Mouse (Mus musculus): ENCODE results near the gene Cryge. TPM values are rescaled to one million over a fixed set of nuclear protein-coding genes. Genes with fewer than 3 reads are reported as not detected.

The Cryge gene
- polyA plus RNA-seq, 2 experiments: not detected

GRCm38 (mm10) chr1:65082188-65082587, 31.2 kb upstream of the Cryge start, which contains the start of gene Crygb:
Crygb (minus strand) TSS chr1:65082288.
- Histone ChIP-seq H3K27me3 (ENCODE audit: control insufficient read depth, insufficient read depth, low read length) (no peaks in the 10 kb centered on the region), H3K9me3 (ENCODE audit: control insufficient read depth, low read length) (no peaks in the 10 kb centered on the region), H3K9ac (ENCODE audit: low read depth, low read length, severe bottlenecking) (no peak within 1 kb of the TSS), H3K36me3 (ENCODE audit: control insufficient read depth, insufficient read depth, low read length) (no peaks in the 10 kb centered on the region), H3K4me3 (replicated peaks; ENCODE audit: low read length) (no peak within 1 kb of the TSS), H3K4me1 (ENCODE audit: control insufficient read depth, insufficient read depth, low read length) (no peaks in the 10 kb centered on the region), H3K4me2 (replicated peaks; ENCODE audit: low read depth, low read length, severe bottlenecking) (no peak within 1 kb of the TSS), H3K27ac (replicated peaks; ENCODE audit: low read depth, low read length) (no peak within 1 kb of the TSS)
- TF ChIP-seq POLR2A (IDR thresholded peaks at IDR 0.05; ENCODE audit: borderline replicate concordance, extremely low read depth, insufficient read depth, insufficient read length): no peak
- 32% methylated on average over 7 of the region's 7 CpGs for WGBS
- DNase-seq (ENCODE audit: low spot score): no peak
- ATAC-seq (ENCODE audit: low FRiP score, low read depth): no peak

DNA sequence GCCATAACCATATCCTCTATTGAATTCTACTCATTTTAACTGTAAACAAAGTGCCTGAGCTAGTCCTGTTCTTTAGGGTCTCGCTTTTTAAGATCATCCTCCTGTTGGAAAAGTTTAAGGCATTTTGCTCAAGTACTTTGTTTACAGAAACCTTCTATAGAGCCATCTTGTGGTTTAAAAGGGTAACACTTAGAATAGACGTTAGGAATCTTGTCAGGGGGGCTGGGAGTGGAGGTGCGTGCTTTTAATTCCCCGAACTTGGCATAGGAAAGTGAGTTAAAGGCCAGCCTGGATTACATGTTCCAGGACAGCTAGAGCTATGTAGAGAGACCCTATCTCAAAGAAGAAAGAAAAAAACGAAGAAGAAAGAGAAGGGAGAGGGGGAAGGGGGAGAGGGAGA, 24.7 kb upstream of the Cryge start:
- H3K4me2 ChIP-seq (replicated peaks; ENCODE audit: low read depth, low read length, severe bottlenecking): no peak overlapping the region
- TF ChIP-seq POLR2A (IDR thresholded peaks at IDR 0.05; ENCODE audit: borderline replicate concordance, extremely low read depth, insufficient read depth, insufficient read length): no peak
- H3K27ac ChIP-seq (replicated peaks; ENCODE audit: low read depth, low read length): no peak overlapping the region
- no peak for ATAC-seq (ENCODE audit: low FRiP score, low read depth)
- no peaks in the 10 kb centered on the region for H3K36me3 ChIP-seq (ENCODE audit: control insufficient read depth, insufficient read depth, low read length)
- 21% methylated on average over 5 of the region's 5 CpGs for WGBS
- no peaks in the 10 kb centered on the region for H3K4me1 ChIP-seq (ENCODE audit: control insufficient read depth, insufficient read depth, low read length)
- no peaks in the 10 kb centered on the region for H3K9me3 ChIP-seq (ENCODE audit: control insufficient read depth, low read length)
- no peak overlapping the region for H3K4me3 ChIP-seq (replicated peaks; ENCODE audit: low read length)
- no peak overlapping the region for H3K9ac ChIP-seq (ENCODE audit: low read depth, low read length, severe bottlenecking)
- H3K27me3 ChIP-seq (ENCODE audit: control insufficient read depth, insufficient read depth, low read length): no peaks in the 10 kb centered on the region
- no peak for DNase-seq (ENCODE audit: low spot score)

DNA sequence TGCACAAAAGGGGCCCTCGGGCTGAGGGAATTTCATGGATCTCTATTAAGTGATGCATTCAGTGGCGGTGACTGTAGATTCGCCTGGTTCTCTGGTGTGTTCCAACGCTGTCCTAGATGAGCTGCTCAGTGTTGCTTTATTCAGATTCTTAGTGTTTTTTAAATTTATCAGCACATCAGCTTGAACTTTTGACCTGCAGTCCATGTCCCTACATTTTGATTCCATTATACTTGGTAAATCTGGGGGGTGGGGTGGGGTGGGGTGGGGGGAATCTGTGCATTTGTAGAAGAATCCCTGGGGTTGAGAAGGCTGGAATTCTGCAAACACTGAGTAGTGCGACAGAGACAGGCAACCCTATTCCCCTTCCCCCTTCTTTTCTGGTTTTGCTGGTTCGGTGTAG, 22.6 kb upstream of the Cryge start, which contains the start of gene Crygc:
Gene Crygc (minus strand): TSS at position 101 of the 400 bp plus-strand sequence.
- Histone ChIP-seq H3K27ac (replicated peaks; ENCODE audit: low read depth, low read length) (no peak within 1 kb of the TSS), H3K4me1 (ENCODE audit: control insufficient read depth, insufficient read depth, low read length) (no peaks in the 10 kb centered on the region), H3K9me3 (ENCODE audit: control insufficient read depth, low read length) (no peaks in the 10 kb centered on the region), H3K4me2 (replicated peaks; ENCODE audit: low read depth, low read length, severe bottlenecking) (no peak within 1 kb of the TSS), H3K27me3 (ENCODE audit: control insufficient read depth, insufficient read depth, low read length) (no peaks in the 10 kb centered on the region), H3K9ac (ENCODE audit: low read depth, low read length, severe bottlenecking) (no peak within 1 kb of the TSS), H3K36me3 (ENCODE audit: control insufficient read depth, insufficient read depth, low read length) (no peaks in the 10 kb centered on the region), H3K4me3 (replicated peaks; ENCODE audit: low read length) (no peak within 1 kb of the TSS)
- TF ChIP-seq POLR2A (IDR thresholded peaks at IDR 0.05; ENCODE audit: borderline replicate concordance, extremely low read depth, insufficient read depth, insufficient read length): no peak
- DNase-seq (ENCODE audit: low spot score) (no peak), ATAC-seq (ENCODE audit: low FRiP score, low read depth) (no peak)
- 74% methylated on average over 6 of the region's 6 CpGs for WGBS

GRCm38 (mm10) chr1:65067842-65068241, 16.9 kb upstream of the Cryge start:
- no peak for DNase-seq (ENCODE audit: low spot score)
- ATAC-seq (ENCODE audit: low FRiP score, low read depth): no peak
- Histone ChIP-seq H3K36me3 (ENCODE audit: control insufficient read depth, insufficient read depth, low read length) (no peaks in the 10 kb centered on the region), H3K4me3 (replicated peaks; ENCODE audit: low read length) (no peak overlapping the region), H3K4me1 (ENCODE audit: control insufficient read depth, insufficient read depth, low read length) (no peaks in the 10 kb centered on the region), H3K9ac (ENCODE audit: low read depth, low read length, severe bottlenecking) (no peak overlapping the region), H3K4me2 (replicated peaks; ENCODE audit: low read depth, low read length, severe bottlenecking) (no peak overlapping the region), H3K27ac (replicated peaks; ENCODE audit: low read depth, low read length) (no peak overlapping the region), H3K9me3 (ENCODE audit: control insufficient read depth, low read length) (no peaks in the 10 kb centered on the region), H3K27me3 (ENCODE audit: control insufficient read depth, insufficient read depth, low read length) (no peaks in the 10 kb centered on the region)
- TF ChIP-seq POLR2A (IDR thresholded peaks at IDR 0.05; ENCODE audit: borderline replicate concordance, extremely low read depth, insufficient read depth, insufficient read length): no peak

DNA sequence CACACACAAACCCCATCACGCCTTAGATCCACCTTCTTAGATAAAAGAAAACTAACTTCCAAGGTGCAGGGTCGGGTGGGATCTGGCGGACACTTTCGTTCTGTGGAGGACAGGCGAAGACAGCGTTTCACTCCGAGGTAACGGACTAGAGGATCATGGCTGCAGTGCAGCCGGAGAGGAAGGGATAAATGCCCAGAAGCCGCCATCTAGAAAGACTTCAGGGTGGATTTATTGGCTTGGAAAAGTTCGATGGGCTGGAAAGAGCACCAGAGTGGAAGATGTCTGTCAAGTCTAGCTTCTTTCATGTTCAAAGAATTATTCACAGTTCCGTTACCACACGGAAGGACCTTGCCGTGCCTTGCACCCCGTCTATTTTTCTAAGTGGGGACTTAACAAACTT, 13.3 kb upstream of the Cryge start:
- Histone ChIP-seq H3K4me2 (replicated peaks; ENCODE audit: low read depth, low read length, severe bottlenecking) (no peak overlapping the region), H3K36me3 (ENCODE audit: control insufficient read depth, insufficient read depth, low read length) (no peaks in the 10 kb centered on the region), H3K4me3 (replicated peaks; ENCODE audit: low read length) (no peak overlapping the region), H3K27ac (replicated peaks; ENCODE audit: low read depth, low read length) (no peak overlapping the region), H3K4me1 (ENCODE audit: control insufficient read depth, insufficient read depth, low read length) (no peaks in the 10 kb centered on the region), H3K27me3 (ENCODE audit: control insufficient read depth, insufficient read depth, low read length) (no peaks in the 10 kb centered on the region; the same call in 1 of the 2 replicates), H3K9me3 (ENCODE audit: control insufficient read depth, low read length) (no peaks in the 10 kb centered on the region), H3K9ac (ENCODE audit: low read depth, low read length, severe bottlenecking) (no peak overlapping the region)
- DNase-seq (ENCODE audit: low spot score) (no peak), ATAC-seq (ENCODE audit: low FRiP score, low read depth) (no peak)
- TF ChIP-seq POLR2A (IDR thresholded peaks at IDR 0.05; ENCODE audit: borderline replicate concordance, extremely low read depth, insufficient read depth, insufficient read length): no peak
- WGBS: 91% methylated on average over 15 of the region's 15 CpGs

- Histone ChIP-seq H3K4me3 (replicated peaks; ENCODE audit: low read length) (no peak within 1 kb of the TSS), H3K4me1 (ENCODE audit: control insufficient read depth, insufficient read depth, low read length) (no peaks in the 10 kb centered on the region), H3K9ac (ENCODE audit: low read depth, low read length, severe bottlenecking) (no peak within 1 kb of the TSS), H3K27ac (replicated peaks; ENCODE audit: low read depth, low read length) (no peak within 1 kb of the TSS), H3K9me3 (ENCODE audit: control insufficient read depth, low read length) (no peaks in the 10 kb centered on the region), H3K4me2 (replicated peaks; ENCODE audit: low read depth, low read length, severe bottlenecking) (no peak within 1 kb of the TSS), H3K27me3 (ENCODE audit: control insufficient read depth, insufficient read depth, low read length) (no peaks in the 10 kb centered on the region; the same call in 1 of the 2 replicates), H3K36me3 (ENCODE audit: control insufficient read depth, insufficient read depth, low read length) (no peaks in the 10 kb centered on the region)
- no peak for TF ChIP-seq POLR2A (IDR thresholded peaks at IDR 0.05; ENCODE audit: borderline replicate concordance, extremely low read depth, insufficient read depth, insufficient read length)
- DNase-seq (ENCODE audit: low spot score): no peak
- WGBS: 82% methylated on average over 8 of the region's 8 CpGs
- ATAC-seq (ENCODE audit: low FRiP score, low read depth): no peak
Observed at GRCm38 (mm10) chr1:65063352-65063751, 12.4 kb upstream of the Cryge start, which contains the start of gene Crygd. Crygd (minus strand) TSS chr1:65063452.

Data from limb, embryonic 14.5 days (tissue).